Mouse (Mus musculus) limb, embryonic 14.5 days (tissue): ENCODE data around the gene Fam57b. TPM values are rescaled to one million over a fixed set of nuclear protein-coding genes. Genes with fewer than 3 reads are reported as not detected.

Source experiments
- ATAC-seq: fragments of 200-750 bp; cut with Nextera tagmentation; 2 replicates; pipeline ENCODE4 v1.8.0; 2017; ENCODE audit warnings: low read depth, moderate number of reproducible peaks, moderate TSS enrichment; ENCODE audit not compliant: low FRiP score
- DNase-seq: peaks from one replicate; pipeline ENCODE4 v3.0.0-alpha.2; 2015; ENCODE audit warnings: low spot score
- H3K27ac ChIP-seq: fragments of 300-500 bp; sonication (generic); replicated peaks from 2 replicates; pipeline ENCODE4 v1.5.1; 2014; ENCODE audit warnings: low read depth, mild to moderate bottlenecking, low read length, moderate library complexity, mixed read lengths
- H3K27me3 ChIP-seq: fragments of 300-500 bp; sonication (generic); 2 replicates; pipeline ENCODE4 v1.6.1; 2014; ENCODE audit warnings: low read length, mixed read lengths; ENCODE audit not compliant: control insufficient read depth, insufficient read depth
- H3K36me3 ChIP-seq: fragments of 300-500 bp; sonication (generic); 2 replicates; pipeline ENCODE4 v1.6.1; 2014; ENCODE audit warnings: mild to moderate bottlenecking, low read length, moderate library complexity, mixed read lengths; ENCODE audit not compliant: control insufficient read depth, insufficient read depth
- H3K4me1 ChIP-seq: fragments of 300-500 bp; sonication (generic); 2 replicates; pipeline ENCODE4 v1.6.1; 2014; ENCODE audit warnings: antibody characterized with exemption, low read length, mixed read lengths; ENCODE audit not compliant: control insufficient read depth, insufficient read depth
- H3K4me2 ChIP-seq: fragments of 300-500 bp; sonication (generic); replicated peaks from 2 replicates; pipeline ENCODE4 v1.6.1; 2014; ENCODE audit warnings: low read depth, mild to moderate bottlenecking, low read length, moderate library complexity; ENCODE audit not compliant: severe bottlenecking
- H3K4me3 ChIP-seq: fragments of 300-500 bp; sonication (generic); replicated peaks from 2 replicates; pipeline ENCODE4 v1.5.1; 2014; ENCODE audit warnings: low read length
- H3K9ac ChIP-seq: fragments of 300-500 bp; sonication (generic); 2 replicates; pipeline ENCODE4 v1.6.1; 2014; ENCODE audit warnings: mild to moderate bottlenecking, low read depth, low read length, moderate library complexity; ENCODE audit not compliant: severe bottlenecking
- H3K9me3 ChIP-seq: fragments of 300-500 bp; sonication (generic); 2 replicates; pipeline ENCODE4 v1.6.1; 2016; ENCODE audit warnings: low read length; ENCODE audit not compliant: control insufficient read depth
- POLR2A ChIP-seq: fragments of 200-500 bp; IDR thresholded peaks from 2 replicates; pipeline ENCODE4 v1.8.0; 2012; ENCODE audit warnings: inconsistent platforms, mild to moderate bottlenecking, moderate library complexity, borderline replicate concordance; ENCODE audit not compliant: insufficient read depth, insufficient read length; ENCODE audit errors: extremely low read depth
- WGBS: fragments of 180-500 bp; shearing (Covaris S2); extraction: QIAGEN DNeasy Blood & Tissue Kit; methylation state at CpG from one replicate; pipeline ENCODE4 v1.1.7; 2014; 5-methylcytosine and 5-hydroxymethylcytosine counted together
- polyA plus RNA-seq, 2 experiments: library from polyadenylated mRNA; depleted of rRNA in 1 of 2; stranded (reverse) in 1 of 2; unstranded in 1 of 2; fragments of >200 nt; fragmentation: Nextera tagmentation in 1 of 2; extraction: Ambion mirVana in 1 of 2; gene quantifications; 2 replicates each; pipeline versions ENCODE4 v1.2.1 to v1.2.3; 2012 to 2014

Fam57b gene
- polyA plus RNA-seq, 2 experiments, result 0.21 to 1.6 TPM

DNA sequence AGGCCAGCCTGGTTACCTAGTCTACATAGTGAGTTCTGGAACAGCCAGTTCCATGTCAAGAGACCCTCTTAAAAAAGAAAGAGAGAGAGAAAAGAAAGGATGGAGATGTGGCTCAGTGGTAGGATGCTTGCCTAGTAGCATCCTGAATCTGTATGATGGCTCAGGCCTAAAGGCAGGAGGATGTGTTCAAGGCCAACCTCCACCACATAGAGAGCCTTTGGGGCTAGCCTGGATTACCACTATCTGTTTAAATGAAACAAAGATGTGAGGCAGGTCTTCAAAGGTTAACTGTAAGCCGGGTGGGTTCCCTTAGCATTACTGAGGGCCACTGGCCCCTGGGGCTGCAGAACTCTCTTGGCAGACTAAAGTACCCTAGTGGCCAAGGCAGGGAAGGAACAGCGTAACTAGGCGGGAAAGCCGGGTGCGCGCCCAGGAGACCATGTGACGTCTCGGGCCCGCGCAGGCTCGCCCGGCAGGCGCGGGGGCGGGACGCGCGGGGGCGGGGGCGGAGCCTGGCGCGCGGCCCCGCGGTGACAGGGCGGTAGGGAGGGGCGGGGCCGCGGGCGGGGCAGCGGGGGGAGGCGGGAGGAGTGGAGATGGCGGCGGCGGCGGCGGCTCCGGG, 38.3 kb upstream of the Fam57b start, which contains the start of gene Mapk3:
Gene Mapk3 (plus strand): TSS at position 552 of the 622 bp plus-strand sequence.
- peak within 1 kb of the TSS; percentile 77 for H3K27ac ChIP-seq
- peak within 1 kb of the TSS; percentile 77 for H3K4me3 ChIP-seq
- no peak for TF ChIP-seq POLR2A
- DNase-seq (peak; percentile 90), ATAC-seq (peak; percentile 79)
- H3K36me3 ChIP-seq, result peaks cover 18% of the 10 kb centered on the region
- H3K4me1 ChIP-seq, result peaks cover 18% of the 10 kb centered on the region
- H3K9ac ChIP-seq, result peak within 1 kb of the TSS; percentile 85
- peak within 1 kb of the TSS; percentile 93 for H3K4me2 ChIP-seq
- 0% methylated on average over 3 of the region's 38 CpGs for WGBS
- H3K9me3 ChIP-seq, result no peaks in the 10 kb centered on the region
- H3K27me3 ChIP-seq, result no peaks in the 10 kb centered on the region

DNA sequence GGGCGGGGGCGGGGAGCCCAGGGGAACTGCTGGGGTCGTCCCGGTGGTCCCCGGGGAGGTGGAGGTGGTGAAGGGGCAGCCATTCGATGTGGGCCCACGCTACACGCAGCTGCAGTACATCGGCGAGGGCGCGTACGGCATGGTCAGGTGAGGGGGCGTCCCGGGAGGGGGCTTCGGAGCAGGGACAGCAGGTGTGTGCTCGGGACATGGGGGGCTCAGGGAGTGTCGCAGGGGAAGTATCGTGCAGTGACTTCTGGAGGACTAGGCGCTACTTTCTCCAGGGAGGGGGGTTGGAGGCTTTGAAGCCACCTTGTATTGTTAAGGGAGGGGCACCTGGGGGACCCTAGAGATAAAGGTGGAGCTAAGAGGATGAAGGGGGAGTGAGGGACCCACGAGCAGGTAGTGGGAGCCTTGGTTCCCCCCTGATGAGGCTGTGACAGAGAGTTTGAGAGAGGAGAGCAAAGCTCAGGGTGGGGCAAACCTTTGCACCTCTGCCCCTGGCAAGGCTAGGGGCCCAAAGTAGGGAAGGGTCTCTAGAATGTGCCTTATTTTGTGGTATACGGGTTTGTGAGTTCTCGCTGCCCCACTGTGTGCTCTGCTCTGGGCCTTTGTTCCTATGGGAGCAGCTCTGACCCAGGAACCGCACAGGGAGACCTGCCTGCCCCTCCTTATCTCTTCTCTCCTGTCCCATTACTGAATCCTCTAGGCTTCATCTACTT, 37.6 kb upstream of the Fam57b start:
- DNase-seq, result no peak

DNA sequence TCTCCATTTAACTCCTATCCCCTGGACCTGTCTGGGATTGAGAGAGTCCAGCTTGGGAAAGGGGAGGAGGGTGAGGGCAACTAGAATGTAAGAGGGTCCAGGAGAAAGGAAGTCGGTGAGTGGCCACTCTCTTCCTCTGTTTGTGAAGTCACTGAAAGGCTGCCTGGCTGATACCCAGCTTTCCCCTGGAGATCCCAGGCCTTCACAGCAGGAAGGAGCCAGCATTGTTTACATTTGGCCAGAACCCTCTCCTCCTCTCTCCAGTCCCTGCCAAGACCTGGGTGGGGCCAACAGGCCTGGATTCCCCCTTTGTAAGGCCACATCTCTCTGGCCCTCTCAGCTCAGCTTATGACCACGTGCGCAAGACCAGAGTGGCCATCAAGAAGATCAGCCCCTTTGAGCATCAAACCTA, 37.1 kb upstream of the Fam57b start:
- H3K9ac ChIP-seq, result peak overlapping the region; percentile 85

More for the DNA sequence above, 37.6 kb upstream of the Fam57b start:
- peak overlapping the region; percentile 77 for H3K27ac ChIP-seq
- H3K4me3 ChIP-seq, result peak overlapping the region; percentile 77
- ATAC-seq, result peak; percentile 20; the same call in 1 of the 2 replicates
- H3K9me3 ChIP-seq, result no peaks in the 10 kb centered on the region
- peaks cover 18% of the 10 kb centered on the region for H3K4me1 ChIP-seq
- peaks cover 25% of the 10 kb centered on the region for H3K36me3 ChIP-seq
- TF ChIP-seq POLR2A, result 0 out of 2 replicates have a peak, but pooled peaks have one; percentile 19
- WGBS, result 2% methylated on average over 21 of the region's 24 CpGs
- peak overlapping the region; percentile 93 for H3K4me2 ChIP-seq
- H3K9ac ChIP-seq, result peak overlapping the region; percentile 85
- no peaks in the 10 kb centered on the region for H3K27me3 ChIP-seq

DNA sequence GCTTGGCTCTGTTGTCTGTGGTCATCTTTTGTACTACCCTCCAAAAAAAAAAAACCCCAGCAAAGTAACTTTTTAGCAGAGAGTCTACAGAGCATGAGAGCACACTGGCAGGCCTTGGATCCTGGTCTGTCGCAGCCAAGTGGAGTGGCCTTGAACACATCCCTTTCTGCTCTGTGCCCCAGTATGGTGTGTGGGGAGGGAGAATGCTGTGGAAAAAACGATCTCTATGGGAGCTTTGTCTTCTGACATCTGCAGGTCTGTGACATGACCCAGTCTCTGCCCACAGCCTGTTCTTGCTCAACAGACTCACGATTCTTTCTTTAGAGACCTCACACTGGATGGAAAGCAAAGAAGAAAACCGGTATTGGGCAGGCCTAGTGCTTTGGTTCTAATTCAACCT, 36.5 kb upstream of the Fam57b start:
- ATAC-seq, result no peak
- Histone ChIP-seq H3K9me3 (no peaks in the 10 kb centered on the region), H3K27ac (peak overlapping the region; percentile 77; the same call in 1 of the 2 replicates), H3K4me2 (peak overlapping the region; percentile 93; the same call in 1 of the 2 replicates), H3K4me1 (peaks cover 18% of the 10 kb centered on the region), H3K36me3 (peaks cover 36% of the 10 kb centered on the region), H3K9ac (no peak overlapping the region), H3K27me3 (no peaks in the 10 kb centered on the region), H3K4me3 (peak overlapping the region; percentile 77; the same call in 1 of the 2 replicates)
- DNase-seq, result no peak
- 67% methylated on average over 4 of the region's 4 CpGs for WGBS
- no peak for TF ChIP-seq POLR2A

More for the DNA sequence above, 37.1 kb upstream of the Fam57b start:
- Histone ChIP-seq H3K4me1 (peaks cover 18% of the 10 kb centered on the region), H3K27me3 (no peaks in the 10 kb centered on the region), H3K4me3 (peak overlapping the region; percentile 77), H3K4me2 (peak overlapping the region; percentile 93), H3K27ac (peak overlapping the region; percentile 77), H3K36me3 (peaks cover 30% of the 10 kb centered on the region), H3K9me3 (no peaks in the 10 kb centered on the region)
- TF ChIP-seq POLR2A, result no peak
- WGBS, result 27% methylated on average over 3 of the region's 3 CpGs
- DNase-seq, result peak; percentile 56
- ATAC-seq, result no peak

DNA sequence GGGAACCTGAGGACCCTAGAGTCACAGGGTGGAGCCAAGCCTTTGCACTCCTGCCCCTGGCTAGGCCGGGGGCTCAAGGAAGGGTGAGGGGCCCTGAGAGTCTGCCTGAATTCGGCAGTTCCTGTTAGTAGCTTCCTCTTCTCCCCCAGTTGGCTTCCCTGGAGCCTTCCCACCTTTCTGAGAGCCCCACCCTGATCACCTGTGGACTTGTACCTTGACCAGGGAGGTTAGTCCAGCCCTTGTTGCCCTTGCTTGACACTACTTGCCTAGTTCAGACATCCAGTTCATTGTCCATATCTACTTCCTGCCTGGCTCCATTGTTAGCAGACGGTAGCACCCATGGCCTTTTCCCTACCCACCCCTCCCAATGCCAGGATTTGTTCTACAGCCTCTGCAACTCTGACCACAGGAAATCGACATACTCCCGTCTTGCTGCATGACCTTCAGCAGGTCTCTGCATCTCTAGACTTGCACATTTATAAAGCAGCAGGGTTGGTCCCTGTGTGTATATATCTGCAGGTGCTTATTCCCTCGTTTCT, 35.9 kb upstream of the Fam57b start:
- H3K4me1 ChIP-seq, result peaks cover 18% of the 10 kb centered on the region
- 76% methylated on average over 6 of the region's 6 CpGs for WGBS
- peaks cover 42% of the 10 kb centered on the region for H3K36me3 ChIP-seq
- no peak overlapping the region for H3K4me3 ChIP-seq
- no peak for TF ChIP-seq POLR2A
- no peak for DNase-seq
- H3K27ac ChIP-seq, result no peak overlapping the region
- H3K9me3 ChIP-seq, result no peaks in the 10 kb centered on the region
- H3K9ac ChIP-seq, result no peak overlapping the region
- no peak overlapping the region for H3K4me2 ChIP-seq
- no peak for ATAC-seq
- H3K27me3 ChIP-seq, result no peaks in the 10 kb centered on the region
